Mouse (Mus musculus) heart, embryonic 12.5 days (tissue): ENCODE measurements around the gene Clpx. TPM values are rescaled to one million over a fixed set of nuclear protein-coding genes. Genes with fewer than 3 reads are reported as not detected.

ENCODE experiments used
- ATAC-seq: fragments of 200-750 bp; cut with Nextera tagmentation; 2 replicates; pipeline ENCODE4 v1.8.0; 2017; ENCODE audit warnings: moderate TSS enrichment, moderate library complexity; ENCODE audit not compliant: insufficient number of reproducible peaks, low FRiP score
- H3K27ac ChIP-seq: fragments of 300-500 bp; sonication (generic); 2 replicates; pipeline ENCODE4 v1.5.1; 2016; ENCODE audit warnings: mild to moderate bottlenecking, moderate library complexity; ENCODE audit not compliant: poor library complexity, severe bottlenecking
- H3K27me3 ChIP-seq: fragments of 300-500 bp; sonication (generic); replicated peaks from 2 replicates; pipeline ENCODE4 v1.6.1; 2016; ENCODE audit warnings: mild to moderate bottlenecking, moderate library complexity
- H3K36me3 ChIP-seq: fragments of 300-500 bp; sonication (generic); 2 replicates; pipeline ENCODE4 v1.6.1; 2016; ENCODE audit warnings: mild to moderate bottlenecking, moderate library complexity
- H3K4me1 ChIP-seq: fragments of 300-500 bp; sonication (generic); replicated peaks from 2 replicates; pipeline ENCODE4 v1.6.1; 2016; ENCODE audit warnings: mild to moderate bottlenecking
- H3K4me2 ChIP-seq: fragments of 300-500 bp; sonication (generic); 2 replicates; pipeline ENCODE4 v1.6.1; 2016; ENCODE audit warnings: mild to moderate bottlenecking, moderate library complexity
- H3K4me3 ChIP-seq: fragments of 300-500 bp; sonication (generic); 2 replicates; pipeline ENCODE4 v1.5.1; 2016; ENCODE audit warnings: mild to moderate bottlenecking
- H3K9ac ChIP-seq: fragments of 300-500 bp; sonication (generic); 2 replicates; pipeline ENCODE4 v1.6.1; 2016; ENCODE audit warnings: mild to moderate bottlenecking, moderate library complexity
- H3K9me3 ChIP-seq: fragments of 300-500 bp; sonication (generic); replicated peaks from 2 replicates; pipeline ENCODE4 v1.6.1; 2016; ENCODE audit warnings: mild to moderate bottlenecking, moderate library complexity
- WGBS: fragments of 180-500 bp; shearing (Covaris S2); methylation state at CpG from one replicate; pipeline ENCODE4 v1.1.7; 2016; 5-methylcytosine and 5-hydroxymethylcytosine counted together
- polyA plus RNA-seq: library from polyadenylated mRNA; unstranded; fragments of >200 nt; fragmentation: Nextera tagmentation; extraction: Ambion mirVana; gene quantifications from 2 replicates; pipeline ENCODE4 v1.2.1, GENCODE M21; 2016

The Clpx gene
- polyA plus RNA-seq: 44.6 and 45.2 TPM in 2 replicates

DNA sequence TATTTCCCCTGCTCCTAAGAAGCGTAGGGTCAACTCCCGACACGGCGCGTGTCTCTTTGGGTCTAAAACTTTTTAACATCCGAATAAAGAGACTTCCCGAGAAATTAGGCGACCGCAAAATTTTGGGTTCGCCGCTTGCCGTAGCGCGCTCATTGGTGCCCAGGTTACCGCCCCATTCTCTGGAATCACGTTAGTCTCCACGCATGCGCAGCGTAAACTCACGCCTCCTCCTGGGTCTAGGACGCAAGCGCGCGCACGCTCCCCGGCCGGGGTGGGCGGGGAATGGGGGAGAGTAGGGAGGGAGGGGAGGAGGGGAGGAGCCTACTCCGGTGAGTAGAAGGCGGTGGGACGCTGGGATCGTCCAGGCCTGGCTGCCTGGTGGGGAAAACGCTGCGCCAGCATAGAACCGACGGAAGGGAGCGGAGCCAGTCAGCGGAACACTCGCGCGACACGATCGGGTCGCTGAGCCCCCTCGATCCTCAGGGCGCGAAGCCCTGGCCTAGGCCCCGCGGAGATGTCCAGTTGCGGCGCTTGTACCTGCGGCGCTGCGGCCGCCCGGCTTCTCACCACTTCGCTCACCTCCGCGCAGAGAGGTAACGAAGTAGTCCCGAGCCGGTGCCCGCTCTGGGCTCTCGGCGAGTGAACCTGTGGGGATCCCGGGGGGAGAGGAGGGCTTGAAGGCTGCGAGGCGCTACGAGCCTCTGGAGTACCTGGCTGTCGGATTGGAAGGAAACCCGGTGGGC lies at the start of gene Clpx:
TSS of gene Clpx (plus strand) at position 288 of the 743 bp plus-strand sequence.
- WGBS: under 1% methylated on average over 71 of the region's 71 CpGs
- Histone ChIP-seq H3K27ac (peak within 1 kb of the TSS; percentile 83), H3K9ac (peak within 1 kb of the TSS; percentile 93), H3K4me1 (peaks cover 16% of the 10 kb centered on the region), H3K36me3 (peaks cover 5% of the 10 kb centered on the region), H3K4me2 (peak within 1 kb of the TSS; percentile 77), H3K27me3 (no peaks in the 10 kb centered on the region), H3K4me3 (peak within 1 kb of the TSS; percentile 84), H3K9me3 (no peaks in the 10 kb centered on the region)
- peak; percentile 96 for ATAC-seq

- Histone ChIP-seq H3K9ac (no peak overlapping the region), H3K27me3 (no peaks in the 10 kb centered on the region), H3K4me3 (no peak overlapping the region), H3K4me1 (peaks cover 11% of the 10 kb centered on the region), H3K4me2 (no peak overlapping the region), H3K27ac (no peak overlapping the region), H3K36me3 (no peaks in the 10 kb centered on the region), H3K9me3 (no peaks in the 10 kb centered on the region)
- ATAC-seq: 0 out of 2 replicates have a peak, but pooled peaks have one; percentile 23
- WGBS: 59% methylated on average over 16 of the region's 16 CpGs
Measured at GRCm38 (mm10) chr9:65247502-65248376, 46.3 kb upstream of the Clpx start.

- Histone ChIP-seq H3K9ac (no peak overlapping the region), H3K27me3 (no peaks in the 10 kb centered on the region), H3K27ac (no peak overlapping the region), H3K4me3 (no peak overlapping the region), H3K4me2 (no peak overlapping the region), H3K4me1 (peaks cover 11% of the 10 kb centered on the region), H3K36me3 (no peaks in the 10 kb centered on the region), H3K9me3 (no peaks in the 10 kb centered on the region)
- WGBS: 84% methylated on average over 5 of the region's 5 CpGs
- no peak for ATAC-seq
Measured at GRCm38 (mm10) chr9:65248377-65248690, 45.7 kb upstream of the Clpx start.

GRCm38 (mm10) chr9:65252026-65252425 lies 42.0 kb upstream of the Clpx start:
- Histone ChIP-seq H3K27me3 (no peaks in the 10 kb centered on the region), H3K9ac (no peak overlapping the region), H3K36me3 (no peaks in the 10 kb centered on the region), H3K4me1 (peaks cover 6% of the 10 kb centered on the region), H3K4me2 (no peak overlapping the region), H3K27ac (no peak overlapping the region), H3K9me3 (no peaks in the 10 kb centered on the region), H3K4me3 (no peak overlapping the region)
- ATAC-seq: no peak
- WGBS: 56% methylated on average over 3 of the region's 3 CpGs

- Histone ChIP-seq H3K27ac (no peak overlapping the region), H3K27me3 (no peaks in the 10 kb centered on the region), H3K4me3 (no peak overlapping the region), H3K9ac (no peak overlapping the region), H3K4me1 (no peaks in the 10 kb centered on the region), H3K9me3 (no peaks in the 10 kb centered on the region), H3K4me2 (no peak overlapping the region), H3K36me3 (no peaks in the 10 kb centered on the region)
- WGBS: 72% methylated on average over 11 of the region's 11 CpGs
- ATAC-seq: peak; percentile 15; the same call in 1 of the 2 replicates
Measured at GRCm38 (mm10) chr9:65255906-65256600, 38.0 kb upstream of the Clpx start.

DNA sequence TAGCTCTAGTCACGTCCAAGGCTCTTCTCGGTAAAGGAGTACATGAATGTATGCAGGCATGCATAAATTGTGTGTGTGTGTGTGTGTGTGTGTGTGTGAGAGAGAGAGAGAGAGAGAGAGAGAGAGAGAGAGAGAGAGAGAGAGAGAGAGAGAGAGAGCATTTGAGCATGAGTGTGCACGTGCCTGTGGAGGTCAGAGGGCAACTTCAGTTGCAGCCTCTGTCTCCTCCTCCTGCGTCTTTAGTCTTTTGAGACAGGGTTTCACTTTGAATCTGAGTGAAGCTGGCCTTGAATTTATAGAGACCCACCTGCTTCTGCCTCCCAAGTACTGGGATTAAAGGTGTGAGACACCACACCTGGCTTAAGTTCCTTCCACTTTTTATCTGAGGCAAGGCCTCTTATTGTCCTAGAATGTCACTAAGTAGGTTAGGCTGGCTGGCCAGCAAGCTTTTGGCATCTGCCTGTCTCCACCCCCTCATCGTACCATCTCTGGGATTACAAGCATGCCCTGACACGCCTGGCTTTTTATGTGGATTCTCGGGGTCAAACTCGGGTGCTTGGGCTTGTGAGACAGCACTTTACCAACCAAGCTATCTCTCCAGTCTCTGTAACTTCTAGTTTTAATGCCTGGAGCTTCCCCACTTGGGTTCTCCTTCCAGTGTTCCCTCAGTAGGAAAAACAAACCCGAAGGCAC lies 36.7 kb upstream of the Clpx start:
- 72% methylated on average over 9 of the region's 9 CpGs for WGBS
- Histone ChIP-seq H3K4me3 (no peak overlapping the region), H3K36me3 (no peaks in the 10 kb centered on the region), H3K9me3 (no peaks in the 10 kb centered on the region), H3K4me2 (no peak overlapping the region), H3K9ac (no peak overlapping the region), H3K27ac (no peak overlapping the region), H3K27me3 (no peaks in the 10 kb centered on the region), H3K4me1 (no peaks in the 10 kb centered on the region)
- no peak for ATAC-seq

GRCm38 (mm10) chr9:65259366-65259765 lies 34.7 kb upstream of the Clpx start:
- no peak for ATAC-seq
- Histone ChIP-seq H3K4me1 (no peaks in the 10 kb centered on the region), H3K9ac (no peak overlapping the region), H3K9me3 (no peaks in the 10 kb centered on the region), H3K36me3 (no peaks in the 10 kb centered on the region), H3K27ac (no peak overlapping the region), H3K4me2 (no peak overlapping the region), H3K4me3 (no peak overlapping the region), H3K27me3 (no peaks in the 10 kb centered on the region)
- 71% methylated on average over 7 of the region's 7 CpGs for WGBS

GRCm38 (mm10) chr9:65261591-65262230 lies 32.3 kb upstream of the Clpx start:
- Histone ChIP-seq H3K4me1 (no peaks in the 10 kb centered on the region), H3K27me3 (no peaks in the 10 kb centered on the region), H3K4me2 (no peak overlapping the region), H3K4me3 (no peak overlapping the region), H3K9ac (no peak overlapping the region), H3K36me3 (no peaks in the 10 kb centered on the region), H3K9me3 (no peaks in the 10 kb centered on the region), H3K27ac (no peak overlapping the region)
- no peak for ATAC-seq
- WGBS: 69% methylated on average over 2 of the region's 2 CpGs

DNA sequence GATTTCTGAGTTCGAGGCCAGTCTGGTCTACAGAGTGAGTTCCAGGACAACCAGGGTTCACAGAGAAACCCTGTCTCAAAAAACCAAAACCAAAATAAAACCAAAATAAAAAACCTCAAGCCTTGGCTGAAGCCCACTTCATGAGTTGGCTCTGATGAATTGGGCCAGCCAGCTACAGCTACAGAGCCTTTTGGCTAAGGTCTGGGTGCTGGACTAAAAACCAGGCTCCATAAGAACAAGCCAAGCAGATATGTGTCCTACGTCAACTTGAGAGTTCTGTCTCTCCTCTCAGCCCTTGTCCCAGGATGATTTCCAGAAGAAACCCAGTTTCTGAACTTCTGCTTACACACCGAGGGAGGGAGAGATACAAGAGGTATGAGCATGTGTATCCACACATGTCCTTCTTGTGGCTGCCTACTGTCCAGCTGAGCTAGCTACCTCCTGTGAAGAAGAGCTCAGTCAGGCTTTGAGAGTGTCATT lies 31.4 kb upstream of the Clpx start:
- H3K27ac ChIP-seq: no peak overlapping the region
- H3K36me3 ChIP-seq: no peaks in the 10 kb centered on the region
- no peaks in the 10 kb centered on the region for H3K4me1 ChIP-seq
- no peaks in the 10 kb centered on the region for H3K9me3 ChIP-seq
- no peak overlapping the region for H3K4me2 ChIP-seq
- no peak for ATAC-seq
- 83% methylated on average over 3 of the region's 3 CpGs for WGBS
- no peak overlapping the region for H3K4me3 ChIP-seq
- H3K9ac ChIP-seq: no peak overlapping the region
- H3K27me3 ChIP-seq: 0 out of 2 replicates have a peak, but pooled peaks cover 2% of the 10 kb centered on the region

DNA sequence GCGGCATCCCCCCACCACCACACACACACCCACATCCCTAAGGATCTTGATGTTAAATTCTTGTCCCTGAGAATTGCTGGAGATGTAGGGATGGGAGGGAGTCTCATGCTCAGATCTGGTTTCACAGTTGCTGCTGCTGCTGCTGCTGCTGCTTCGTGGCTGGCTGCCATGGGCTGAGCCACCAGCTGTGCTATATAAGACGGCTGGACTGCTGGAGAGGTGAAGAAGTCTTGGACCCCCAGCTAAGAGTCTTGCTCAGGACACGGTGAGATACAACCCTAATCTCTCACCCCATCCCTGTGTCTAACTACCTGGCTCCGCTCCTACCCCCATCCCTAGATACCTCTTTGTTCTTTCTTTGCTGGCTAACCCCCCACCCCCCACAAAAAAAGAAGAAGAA lies 29.1 kb upstream of the Clpx start, which contains the start of gene Cilp:
TSS of gene Cilp (plus strand) at position 222 of the 400 bp plus-strand sequence.
- Histone ChIP-seq H3K36me3 (no peaks in the 10 kb centered on the region), H3K9me3 (no peaks in the 10 kb centered on the region), H3K4me1 (no peaks in the 10 kb centered on the region), H3K9ac (no peak within 1 kb of the TSS), H3K27ac (no peak within 1 kb of the TSS), H3K4me3 (no peak within 1 kb of the TSS), H3K27me3 (peaks cover 4% of the 10 kb centered on the region; the same call in 1 of the 2 replicates), H3K4me2 (no peak within 1 kb of the TSS)
- ATAC-seq: no peak
- 60% methylated on average over 5 of the region's 5 CpGs for WGBS
